Mouse (Mus musculus): ENCODE measurements around the gene Arhgef25. TPM values are rescaled to one million over a fixed set of nuclear protein-coding genes. Genes with fewer than 3 reads are reported as not detected.
A peak's percentile ranks its signal among the peaks of the same experiment; 100 is the strongest.

Gene Arhgef25
- polyA plus RNA-seq, 1 experiment from 2014 or later, result 24.7 TPM

DNA sequence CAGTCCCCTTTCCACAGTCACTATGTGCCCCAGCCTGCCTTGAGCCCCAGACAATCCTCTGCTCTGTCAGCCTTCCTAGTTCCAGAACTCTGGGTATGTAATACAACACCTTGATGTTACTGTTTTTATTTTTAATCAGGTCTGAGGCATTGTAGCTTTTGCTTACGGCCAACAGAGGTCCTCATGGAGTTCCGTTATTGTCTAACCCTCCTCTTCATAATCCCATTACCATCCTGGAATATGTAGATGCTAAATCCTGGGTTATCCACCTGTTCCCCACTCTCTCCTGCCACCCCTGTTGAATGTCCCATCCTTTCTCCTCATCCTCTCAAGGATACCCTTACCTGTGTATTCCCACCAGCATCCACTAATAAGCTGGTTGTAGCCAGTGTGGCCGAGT lies 13.7 kb downstream of the Arhgef25 start:
- no peaks in the 10 kb centered on the region for H3K9me3 ChIP-seq (replicated peaks)
- H3K9ac ChIP-seq, result no peak overlapping the region
- H3K4me2 ChIP-seq, result no peak overlapping the region
- no peak overlapping the region for H3K27ac ChIP-seq
- WGBS, result 43% methylated on average over 3 of the region's 3 CpGs
- peaks cover 85% of the 10 kb centered on the region for H3K27me3 ChIP-seq
- H3K4me1 ChIP-seq (replicated peaks), result peaks cover 34% of the 10 kb centered on the region
- no peak overlapping the region for H3K4me3 ChIP-seq
- ATAC-seq (replicated peaks; ENCODE audit: insufficient number of reproducible peaks, insufficient read depth, low FRiP score, low read depth), result no peak
- no peaks in the 10 kb centered on the region for H3K36me3 ChIP-seq

DNA sequence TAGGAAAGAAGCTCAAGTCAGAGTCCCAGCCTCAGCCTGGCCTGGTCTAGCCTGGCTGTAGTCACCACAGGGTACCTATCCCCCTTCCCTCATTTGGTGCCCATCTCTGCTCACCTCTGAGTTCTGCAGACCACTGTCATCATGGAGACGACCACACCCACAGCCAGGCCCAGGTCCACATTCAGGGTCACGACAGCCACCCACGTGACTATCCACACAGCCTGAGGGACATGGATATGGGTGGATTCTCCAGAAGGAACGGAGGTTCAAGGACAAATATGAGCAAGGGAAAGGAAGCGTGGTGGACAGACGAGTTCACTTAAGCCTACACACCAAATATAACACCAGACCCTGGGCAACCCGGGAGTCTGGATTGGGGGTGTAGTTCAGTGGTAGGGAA lies 15.7 kb downstream of the Arhgef25 start:
- peaks cover 38% of the 10 kb centered on the region for H3K4me1 ChIP-seq (replicated peaks)
- no peak overlapping the region for H3K9ac ChIP-seq
- no peak overlapping the region for H3K4me2 ChIP-seq
- no peak for ATAC-seq (replicated peaks; ENCODE audit: insufficient number of reproducible peaks, insufficient read depth, low FRiP score, low read depth)
- no peak overlapping the region for H3K4me3 ChIP-seq
- WGBS, result 82% methylated on average over 7 of the region's 7 CpGs
- H3K36me3 ChIP-seq, result no peaks in the 10 kb centered on the region
- no peaks in the 10 kb centered on the region for H3K9me3 ChIP-seq (replicated peaks)
- H3K27me3 ChIP-seq, result peaks cover 85% of the 10 kb centered on the region
- no peak overlapping the region for H3K27ac ChIP-seq

DNA sequence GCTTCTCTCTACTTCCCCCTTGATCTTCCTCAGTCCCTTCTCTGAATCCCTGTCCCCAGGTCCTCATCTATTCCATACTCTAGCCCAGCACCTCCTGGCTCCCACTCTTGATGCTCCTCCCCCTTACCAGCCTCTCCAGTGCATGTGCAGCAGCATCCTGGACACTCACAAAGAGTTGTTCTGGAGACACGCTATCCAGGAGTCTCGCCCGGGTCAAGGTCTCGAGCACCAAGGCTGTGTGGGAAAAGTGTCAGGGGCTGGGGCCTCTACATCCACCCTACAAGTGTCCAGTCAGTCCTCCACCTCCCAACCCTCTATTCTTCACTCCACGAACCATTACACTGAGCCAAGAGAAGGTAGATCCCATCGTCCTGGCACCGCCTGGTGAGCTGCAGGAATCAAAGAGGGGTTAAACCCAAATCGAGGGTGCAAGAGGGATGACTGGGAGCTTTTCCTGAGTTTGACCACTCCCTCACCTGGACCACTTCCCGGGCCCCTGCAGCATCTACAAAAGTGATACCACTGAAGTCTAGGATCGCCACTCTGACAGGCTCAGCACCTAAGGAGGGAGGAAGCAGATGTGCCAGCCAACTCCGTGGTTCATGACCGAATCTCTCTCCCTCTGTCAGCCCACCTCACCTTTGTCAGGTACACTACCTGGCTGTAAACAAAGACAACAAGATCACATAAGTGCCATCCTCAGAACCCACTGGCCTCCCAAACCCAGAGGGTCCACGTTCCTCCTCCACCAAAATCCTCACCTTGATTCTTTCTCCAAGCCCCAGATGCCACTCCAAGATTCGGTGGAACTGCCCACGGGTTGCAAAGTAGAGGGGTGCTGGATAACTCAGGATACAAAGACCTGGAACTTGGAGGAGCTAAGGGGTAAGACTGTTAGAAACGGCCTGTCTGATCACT lies 16.5 kb downstream of the Arhgef25 start:
- H3K36me3 ChIP-seq, result no peaks in the 10 kb centered on the region
- H3K4me3 ChIP-seq, result no peak overlapping the region
- no peaks in the 10 kb centered on the region for H3K9me3 ChIP-seq (replicated peaks)
- no peak for ATAC-seq (replicated peaks; ENCODE audit: insufficient number of reproducible peaks, insufficient read depth, low FRiP score, low read depth)
- no peak overlapping the region for H3K27ac ChIP-seq
- peaks cover 84% of the 10 kb centered on the region for H3K27me3 ChIP-seq
- no peak overlapping the region for H3K9ac ChIP-seq
- H3K4me2 ChIP-seq, result no peak overlapping the region
- 76% methylated on average over 16 of the region's 16 CpGs for WGBS
- H3K4me1 ChIP-seq (replicated peaks), result peaks cover 34% of the 10 kb centered on the region

DNA sequence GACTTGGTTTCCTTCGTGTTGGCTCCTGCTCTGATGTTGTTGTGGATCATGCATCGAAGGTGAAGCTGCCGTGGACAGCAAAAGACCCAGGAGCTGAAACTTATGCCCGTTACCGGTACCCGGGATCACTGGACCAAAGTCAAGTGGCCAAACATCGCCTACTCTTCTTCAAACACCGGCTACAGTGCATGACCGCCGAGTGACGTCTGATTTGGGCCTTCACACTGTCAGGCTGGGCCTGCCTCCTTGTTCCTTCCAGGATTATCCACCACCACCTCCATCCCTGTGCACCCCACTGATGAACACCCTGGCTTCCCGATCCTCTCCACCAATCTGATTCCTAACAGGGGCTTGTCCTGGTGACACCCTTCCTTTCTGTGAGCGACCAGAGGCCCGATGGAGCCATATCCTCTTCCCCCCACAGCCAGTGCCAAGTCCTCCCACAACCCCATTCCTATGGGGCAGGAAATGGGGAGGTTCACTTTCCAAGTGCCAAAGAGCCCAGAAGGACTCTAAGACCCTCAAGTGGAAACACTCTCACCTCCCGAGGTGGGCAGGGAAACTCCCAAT lies 18.2 kb downstream of the Arhgef25 start:
- H3K27ac ChIP-seq, result no peak overlapping the region
- no peak overlapping the region for H3K9ac ChIP-seq
- H3K4me1 ChIP-seq (replicated peaks), result peaks cover 23% of the 10 kb centered on the region
- no peaks in the 10 kb centered on the region for H3K9me3 ChIP-seq (replicated peaks)
- no peak for ATAC-seq (replicated peaks; ENCODE audit: insufficient number of reproducible peaks, insufficient read depth, low FRiP score, low read depth)
- 76% methylated on average over 15 of the region's 15 CpGs for WGBS
- H3K4me2 ChIP-seq, result no peak overlapping the region
- H3K4me3 ChIP-seq, result no peak overlapping the region
- no peaks in the 10 kb centered on the region for H3K36me3 ChIP-seq
- peaks cover 84% of the 10 kb centered on the region for H3K27me3 ChIP-seq

DNA sequence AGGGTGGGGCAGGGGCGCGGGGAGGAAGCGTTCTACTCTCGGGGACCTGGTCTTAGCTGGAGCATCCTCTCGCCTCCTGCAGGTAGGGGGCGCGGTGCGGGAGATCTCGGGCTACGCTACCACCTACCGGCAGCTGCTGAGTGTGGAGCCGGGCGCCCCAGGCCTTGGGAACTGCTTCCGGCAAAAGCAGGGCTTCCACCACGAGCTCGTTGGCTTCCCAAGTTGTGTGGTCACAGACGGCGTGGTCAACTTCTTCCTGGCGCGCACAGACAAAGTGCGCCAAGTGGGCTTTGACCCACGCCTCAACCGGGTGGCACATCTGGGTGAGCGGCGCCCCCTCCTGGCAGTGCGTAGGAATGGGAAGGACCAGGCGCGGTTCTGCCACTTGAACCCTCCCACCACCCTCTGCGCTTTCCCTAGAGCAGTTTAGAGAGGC lies 19.0 kb downstream of the Arhgef25 start:
- ATAC-seq (replicated peaks; ENCODE audit: insufficient number of reproducible peaks, insufficient read depth, low FRiP score, low read depth), result peak; percentile 45; the same call in 1 of the 2 replicates
- H3K36me3 ChIP-seq, result no peaks in the 10 kb centered on the region
- H3K9ac ChIP-seq, result peak overlapping the region; percentile 8; the same call in 1 of the 2 replicates
- no peak overlapping the region for H3K27ac ChIP-seq
- H3K4me3 ChIP-seq, result peak overlapping the region; percentile 44
- peak overlapping the region; percentile 72 for H3K4me2 ChIP-seq
- WGBS, result 1% methylated on average over 29 of the region's 29 CpGs
- H3K4me1 ChIP-seq (replicated peaks), result peaks cover 28% of the 10 kb centered on the region
- H3K9me3 ChIP-seq (replicated peaks), result no peaks in the 10 kb centered on the region
- peaks cover 84% of the 10 kb centered on the region for H3K27me3 ChIP-seq

DNA sequence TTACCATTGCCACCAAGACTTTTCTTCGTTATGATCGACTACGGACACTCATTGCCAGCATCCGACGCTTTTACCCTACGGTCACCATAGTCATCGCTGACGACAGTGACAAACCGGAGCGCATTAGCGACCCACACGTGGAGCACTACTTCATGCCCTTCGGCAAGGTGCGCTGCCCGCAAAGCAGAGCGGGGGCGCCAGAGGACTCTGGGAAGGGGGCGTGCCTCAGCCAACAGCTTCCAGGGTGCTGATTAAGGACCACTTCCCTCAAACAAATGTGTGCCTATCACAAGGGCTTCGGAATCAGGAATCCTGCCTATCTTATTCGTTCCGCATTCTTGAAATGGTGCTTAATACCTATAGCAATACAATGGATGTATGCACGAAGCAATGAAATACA lies 19.9 kb downstream of the Arhgef25 start:
- no peak for ATAC-seq (replicated peaks; ENCODE audit: insufficient number of reproducible peaks, insufficient read depth, low FRiP score, low read depth)
- 8% methylated on average over 22 of the region's 22 CpGs for WGBS

DNA sequence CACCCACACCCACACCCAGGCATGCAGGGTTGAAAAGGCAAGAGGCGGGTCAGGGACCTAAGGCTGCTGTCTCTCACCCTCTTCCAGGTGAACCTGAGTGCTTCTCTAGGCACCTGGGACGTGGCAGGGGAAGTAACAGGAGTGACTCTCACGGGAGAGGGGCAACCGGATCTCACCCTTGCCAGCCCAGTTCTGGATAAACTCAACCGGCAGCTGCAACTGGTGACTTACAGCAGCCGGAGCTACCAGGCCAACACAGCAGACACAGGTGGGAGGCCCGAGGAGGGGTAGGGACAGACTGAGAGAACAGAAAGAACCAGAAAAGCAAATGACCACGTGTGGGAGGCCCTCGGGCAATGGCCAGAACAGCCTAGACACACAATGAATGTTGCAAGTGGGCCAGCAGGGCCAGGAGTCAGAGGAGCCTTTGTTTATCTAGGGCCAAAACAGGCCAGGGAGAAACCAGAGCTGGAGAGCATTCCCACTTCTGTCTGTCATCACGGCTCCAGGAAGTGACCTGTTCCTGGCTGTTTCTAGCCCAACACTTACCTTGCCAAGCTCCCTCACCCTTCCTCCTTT lies 22.2 kb downstream of the Arhgef25 start:
- Histone ChIP-seq H3K27ac (no peak overlapping the region), H3K27me3 (peaks cover 96% of the 10 kb centered on the region), H3K4me1 (replicated peaks) (peaks cover 41% of the 10 kb centered on the region), H3K4me2 (no peak overlapping the region), H3K9me3 (replicated peaks) (no peaks in the 10 kb centered on the region), H3K36me3 (no peaks in the 10 kb centered on the region), H3K9ac (no peak overlapping the region), H3K4me3 (no peak overlapping the region)
- 23% methylated on average over 10 of the region's 10 CpGs for WGBS
- ATAC-seq (replicated peaks; ENCODE audit: insufficient number of reproducible peaks, insufficient read depth, low FRiP score, low read depth), result no peak

More for the DNA sequence above, 19.9 kb downstream of the Arhgef25 start:
- H3K9me3 ChIP-seq (replicated peaks), result no peaks in the 10 kb centered on the region
- H3K4me3 ChIP-seq, result peak overlapping the region; percentile 44
- peak overlapping the region; percentile 72 for H3K4me2 ChIP-seq
- H3K4me1 ChIP-seq (replicated peaks), result peaks cover 36% of the 10 kb centered on the region
- no peak overlapping the region for H3K27ac ChIP-seq
- no peaks in the 10 kb centered on the region for H3K36me3 ChIP-seq
- peaks cover 86% of the 10 kb centered on the region for H3K27me3 ChIP-seq
- H3K9ac ChIP-seq, result no peak overlapping the region

DNA sequence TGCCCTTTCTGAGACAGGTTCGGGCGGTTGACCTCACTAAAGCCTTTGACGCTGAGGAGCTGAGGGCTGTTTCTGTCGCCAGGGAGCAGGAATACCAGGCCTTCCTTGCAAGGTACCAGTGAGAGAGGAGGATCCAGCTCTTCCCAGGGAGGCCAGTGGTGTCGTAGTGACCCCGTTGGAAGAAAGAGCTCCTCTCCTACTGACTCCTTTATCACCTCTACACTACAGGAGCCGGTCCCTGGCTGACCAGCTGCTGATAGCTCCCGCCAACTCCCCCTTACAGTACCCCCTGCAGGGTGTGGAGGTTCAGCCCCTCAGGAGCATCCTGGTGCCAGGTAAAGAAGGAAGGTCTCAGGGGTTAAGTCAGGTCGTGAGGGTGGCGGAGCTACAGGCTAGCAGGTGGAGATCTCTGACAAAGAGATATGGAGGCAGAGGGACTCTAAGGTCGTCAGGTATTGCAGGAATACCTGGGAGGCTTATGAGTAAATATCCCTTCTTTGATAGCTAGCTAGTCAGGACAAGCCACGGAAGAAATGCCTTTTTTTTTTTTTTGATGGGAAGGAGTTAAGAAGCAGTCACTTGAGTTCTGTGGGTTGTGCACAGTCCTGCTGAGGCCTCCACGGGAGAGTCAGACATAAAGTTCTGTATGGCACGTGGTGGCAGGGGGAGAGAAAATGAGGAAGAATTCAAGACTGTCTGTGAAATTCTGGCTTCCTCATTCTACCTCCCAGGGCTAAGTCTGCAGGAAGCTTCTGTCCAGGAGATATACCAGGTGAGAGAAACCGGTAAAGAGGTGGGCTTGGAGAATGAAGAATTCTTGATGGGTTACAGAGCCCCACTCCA lies 22.9 kb downstream of the Arhgef25 start:
- Histone ChIP-seq H3K27ac (no peak overlapping the region), H3K36me3 (no peaks in the 10 kb centered on the region), H3K27me3 (peaks cover 90% of the 10 kb centered on the region), H3K9ac (no peak overlapping the region), H3K4me1 (replicated peaks) (peaks cover 41% of the 10 kb centered on the region), H3K4me3 (peak overlapping the region; percentile 59), H3K4me2 (peak overlapping the region; percentile 100), H3K9me3 (replicated peaks) (no peaks in the 10 kb centered on the region)
- WGBS, result 28% methylated on average over 15 of the region's 15 CpGs
- ATAC-seq (replicated peaks; ENCODE audit: insufficient number of reproducible peaks, insufficient read depth, low FRiP score, low read depth), result no peak

DNA sequence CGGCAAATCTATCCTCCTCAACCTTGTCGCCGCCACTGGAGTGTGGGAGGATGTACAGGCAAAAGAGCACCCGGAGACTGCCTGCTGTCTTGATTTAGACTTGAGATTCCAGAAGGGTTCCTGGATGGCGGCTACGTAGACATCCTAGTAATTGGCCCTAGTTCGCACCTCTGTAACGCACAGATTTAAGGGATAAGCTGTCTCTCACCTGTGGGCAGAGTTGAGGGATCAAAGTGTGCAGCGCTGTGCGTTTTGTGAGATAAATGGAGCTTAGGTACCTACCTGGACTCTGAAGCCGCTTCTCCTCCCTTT lies 23.5 kb downstream of the Arhgef25 start:
- Histone ChIP-seq H3K9me3 (replicated peaks) (no peaks in the 10 kb centered on the region), H3K27me3 (peaks cover 84% of the 10 kb centered on the region), H3K4me1 (replicated peaks) (peaks cover 40% of the 10 kb centered on the region), H3K9ac (peak overlapping the region; percentile 59; the same call in 1 of the 2 replicates), H3K4me3 (peak overlapping the region; percentile 59), H3K4me2 (peak overlapping the region; percentile 100), H3K36me3 (no peaks in the 10 kb centered on the region), H3K27ac (no peak overlapping the region)
- WGBS, result 3% methylated on average over 11 of the region's 11 CpGs
- ATAC-seq (replicated peaks; ENCODE audit: insufficient number of reproducible peaks, insufficient read depth, low FRiP score, low read depth), result no peak

DNA sequence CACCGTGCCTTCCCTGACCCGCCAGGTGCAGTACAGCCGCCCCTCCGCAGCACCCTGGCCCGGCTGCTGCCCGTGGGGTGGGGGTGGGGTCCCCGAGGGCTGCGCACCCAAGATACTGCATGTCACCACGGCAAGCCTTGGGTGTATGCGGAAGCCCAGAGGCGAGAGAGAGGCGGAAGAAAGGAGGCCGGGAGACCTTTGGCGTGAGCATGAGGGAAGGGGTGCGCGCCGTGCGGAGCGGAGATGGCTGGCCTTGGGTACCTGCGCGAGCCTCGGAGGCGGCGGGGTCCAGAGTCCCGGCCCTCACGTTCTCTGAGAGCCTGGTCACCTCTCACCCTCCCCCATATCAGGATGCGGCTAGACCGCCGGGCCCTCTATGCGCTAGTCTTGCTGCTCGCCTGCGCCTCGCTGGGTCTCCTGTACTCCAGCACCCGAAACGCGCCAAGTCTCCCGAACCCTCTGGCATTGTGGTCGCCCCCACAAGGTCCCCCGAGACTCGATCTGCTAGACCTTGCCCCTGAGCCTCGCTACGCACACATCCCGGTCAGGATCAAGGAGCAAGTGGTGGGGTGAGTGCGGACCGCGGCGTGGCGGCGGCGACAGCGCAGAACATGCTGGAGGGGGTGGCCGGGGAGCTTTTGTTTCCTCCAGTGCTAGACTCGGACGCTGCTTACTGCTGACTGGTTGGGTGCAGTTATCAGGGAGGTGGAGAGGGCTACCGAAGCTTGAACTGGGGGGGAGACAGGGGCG lies 24.1 kb downstream of the Arhgef25 start:
- peaks cover 79% of the 10 kb centered on the region for H3K27me3 ChIP-seq
- H3K4me3 ChIP-seq, result peak overlapping the region; percentile 59
- under 1% methylated on average over 55 of the region's 56 CpGs for WGBS
- peak; percentile 48 for ATAC-seq (replicated peaks; ENCODE audit: insufficient number of reproducible peaks, insufficient read depth, low FRiP score, low read depth)
- H3K9me3 ChIP-seq (replicated peaks), result no peaks in the 10 kb centered on the region
- no peaks in the 10 kb centered on the region for H3K36me3 ChIP-seq
- H3K4me1 ChIP-seq (replicated peaks), result peaks cover 35% of the 10 kb centered on the region
- H3K9ac ChIP-seq, result peak overlapping the region; percentile 59
- peak overlapping the region; percentile 100 for H3K4me2 ChIP-seq
- H3K27ac ChIP-seq, result peak overlapping the region; percentile 25; the same call in 1 of the 2 replicates
